Comparison of ENCODE assay signal across 26 mouse cellular contexts in the genomic region with DNA sequence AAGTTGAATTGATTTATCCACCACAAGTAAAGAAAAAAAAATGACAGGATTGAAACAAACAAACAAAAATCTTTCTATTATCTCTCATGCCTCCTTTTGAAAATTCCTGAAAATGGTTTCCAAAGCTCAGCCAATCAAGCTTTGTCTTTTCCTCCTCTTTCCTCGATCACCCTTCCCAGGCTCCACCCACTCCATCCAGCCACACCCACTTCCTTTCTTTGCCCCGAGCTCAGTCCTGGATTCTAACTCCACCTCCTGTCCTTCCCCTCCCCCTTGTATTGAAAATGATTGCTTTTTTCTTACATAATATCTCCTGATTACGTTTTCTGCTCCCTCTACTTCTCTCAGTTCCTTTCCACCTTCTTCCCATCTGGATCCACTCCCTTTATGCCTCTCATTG.
A peak's percentile ranks its signal among the peaks of the same experiment; 100 is the strongest.
DNase-seq lines count a peak whose midpoint lies in the region; ATAC-seq and TF ChIP-seq lines count a peak whose summit lies in the region.
"Had no signal": no experiment of that assay in that cellular context is flagged by ENCODE, and none has a peak within 500 bp of the region (broad histone marks: within the 10 kb centered on the region; RNA-seq: fewer than 3 reads in every experiment).

No protein-coding gene starts in this region.

- H3K27ac ChIP-seq in lung, embryonic 14.5 days (ENCODE audit: low read depth): no peak overlapping the region
- H3K27ac ChIP-seq: embryonic facial prominence, embryonic 12.5 days; embryonic facial prominence, embryonic 15.5 days; heart, embryonic 15.5 days; hindbrain, embryonic 10.5 days; hindbrain, embryonic 13.5 days had no signal

- WGBS in lung, embryonic 14.5 days: 40% methylated on average over 3 of the region's 3 CpGs

- no peaks in the 10 kb centered on the region for H3K27me3 ChIP-seq in lung, embryonic 14.5 days (ENCODE audit: insufficient read depth, low read length)
- H3K27me3 ChIP-seq: CH12.LX; embryonic facial prominence, embryonic 12.5 days; embryonic facial prominence, embryonic 15.5 days; heart, embryonic 12.5 days; heart, embryonic 15.5 days; hindbrain, embryonic 13.5 days had no signal

- no peak for TF ChIP-seq CTCF in lung, embryonic 14.5 days (IDR thresholded peaks at IDR 0.05; ENCODE audit: low read depth)

- no peaks in the 10 kb centered on the region for H3K9me3 ChIP-seq in lung, embryonic 14.5 days (ENCODE audit: low read depth, low read length)
- H3K9me3 ChIP-seq: embryonic facial prominence, embryonic 12.5 days; embryonic facial prominence, embryonic 15.5 days; heart, embryonic 12.5 days; heart, embryonic 15.5 days; hindbrain, embryonic 10.5 days; hindbrain, embryonic 13.5 days had no signal

- H3K36me3 ChIP-seq in lung, embryonic 14.5 days (ENCODE audit: insufficient read depth): no peaks in the 10 kb centered on the region
- H3K36me3 ChIP-seq: embryonic facial prominence, embryonic 12.5 days; embryonic facial prominence, embryonic 15.5 days; heart, embryonic 12.5 days; heart, embryonic 15.5 days; hindbrain, embryonic 10.5 days; hindbrain, embryonic 13.5 days had no signal

- no peak for ATAC-seq in lung, embryonic 14.5 days (ENCODE audit: insufficient read depth)
- ATAC-seq: forebrain, embryonic 14.5 days; hindbrain, embryonic 16.5 days had no signal

- H3K4me2 ChIP-seq in lung, embryonic 14.5 days: no peak overlapping the region
- H3K4me2 ChIP-seq: embryonic facial prominence, embryonic 12.5 days; embryonic facial prominence, embryonic 15.5 days; heart, embryonic 12.5 days; heart, embryonic 15.5 days; hindbrain, embryonic 13.5 days had no signal

- H3K9ac ChIP-seq in lung, embryonic 14.5 days: no peak overlapping the region
- H3K9ac ChIP-seq: embryonic facial prominence, embryonic 12.5 days; embryonic facial prominence, embryonic 15.5 days; heart, embryonic 12.5 days; heart, embryonic 15.5 days; hindbrain, embryonic 13.5 days had no signal

- H3K4me1 ChIP-seq in lung, embryonic 14.5 days (ENCODE audit: insufficient read depth): no peaks in the 10 kb centered on the region; the same call in 1 of the 2 replicates
- H3K4me1 ChIP-seq: embryonic facial prominence, embryonic 12.5 days; embryonic facial prominence, embryonic 15.5 days; heart, embryonic 12.5 days; heart, embryonic 15.5 days; hindbrain, embryonic 13.5 days had no signal

- H3K4me3 ChIP-seq in lung, embryonic 14.5 days (ENCODE audit: low read depth, low read length): no peak overlapping the region
- H3K4me3 ChIP-seq: embryonic facial prominence, embryonic 12.5 days; embryonic facial prominence, embryonic 15.5 days; heart, embryonic 12.5 days; heart, embryonic 15.5 days; hindbrain, embryonic 10.5 days; hindbrain, embryonic 13.5 days had no signal

- peak; percentile 1 for DNase-seq in lung, embryonic 14.5 days
- DNase-seq in lung, adult 18-20 months: no peak
- DNase-seq in lung, postnatal 36 days: peak; percentile 10
- DNase-seq in lung, postnatal 4 days: no peak
- DNase-seq in ZHBTc4 (ENCODE audit: low read depth, low spot score): peak; percentile 30
- DNase-seq in ovary, adult 18-20 months (ENCODE audit: low spot score): no peak
- DNase-seq: adrenal gland, adult 2 months; adrenal gland, postnatal 14 days; B cell, adult 2 months; cerebellum, adult 11 months; cerebellum, adult 2 months; cerebellum, adult 9-11 months; cerebellum, postnatal 25 days; gastrocnemius, postnatal 25 days; heart, adult 18-20 months; heart, postnatal 10 days; heart, postnatal 36 days had no signal

Comparison
In these comparisons a context has a peak if more than half of its experiments do, and no peak if none do; other contexts are left out.
1. DNase-seq: peak in lung, embryonic 14.5 days (single experiment), lung, postnatal 36 days (single experiment) and ZHBTc4 (single experiment); none in lung, adult 18-20 months (0 of 2), lung, postnatal 4 days (0 of 2) and ovary, adult 18-20 months (single experiment).